Mouse (Mus musculus): ENCODE results near the gene Sirpb1b. TPM values are rescaled to one million over a fixed set of nuclear protein-coding genes. Genes with fewer than 3 reads are reported as not detected.

Sirpb1b gene
- polyA plus RNA-seq, 1 experiment from 2014 or later: not detected

Other genes with a start within 250 kb of the Sirpb1b start
- gene Gm9733, start 242.8 kb downstream of the Sirpb1b start, polyA plus RNA-seq (2016; fragmentation: Nextera tagmentation; extraction: Ambion mirVana): not detected in 2 replicates
- not detected in 2 replicates for gene Sirpb1a, start 148.5 kb downstream of the Sirpb1b start, polyA plus RNA-seq (2016; fragmentation: Nextera tagmentation; extraction: Ambion mirVana)

Measured in liver, embryonic 12.5 days (tissue).